Mouse (Mus musculus) heart, embryonic 11.5 days (tissue): ENCODE data around the gene Hcls1. TPM values are rescaled to one million over a fixed set of nuclear protein-coding genes. Genes with fewer than 3 reads are reported as not detected.

Experiments used
- ATAC-seq: fragments of 200-750 bp; cut with Nextera tagmentation; replicated peaks from 2 replicates; pipeline ENCODE4 v1.8.0; 2017; ENCODE audit warnings: moderate library complexity; ENCODE audit not compliant: insufficient number of reproducible peaks, low FRiP score, low TSS enrichment
- H3K27ac ChIP-seq: fragments of 300-500 bp; sonication (generic); 2 replicates; pipeline ENCODE4 v1.5.1; 2014; ENCODE audit warnings: mild to moderate bottlenecking, low read depth, low read length
- H3K27me3 ChIP-seq: fragments of 300-500 bp; sonication (generic); 2 replicates; pipeline ENCODE4 v1.6.1; 2014; ENCODE audit warnings: mild to moderate bottlenecking, low read length, mixed read lengths; ENCODE audit not compliant: control insufficient read depth, insufficient read depth
- H3K36me3 ChIP-seq: fragments of 300-500 bp; sonication (generic); 2 replicates; pipeline ENCODE4 v1.6.1; 2014; ENCODE audit warnings: mild to moderate bottlenecking, low read length, moderate library complexity, mixed read lengths; ENCODE audit not compliant: control insufficient read depth, insufficient read depth
- H3K4me1 ChIP-seq: fragments of 300-500 bp; sonication (generic); 2 replicates; pipeline ENCODE4 v1.6.1; 2014; ENCODE audit warnings: low read length; ENCODE audit not compliant: control insufficient read depth, insufficient read depth
- H3K4me2 ChIP-seq: fragments of 300-500 bp; sonication (generic); 2 replicates; pipeline ENCODE4 v1.6.1; 2014; ENCODE audit warnings: mild to moderate bottlenecking, moderate library complexity
- H3K4me3 ChIP-seq: fragments of 300-500 bp; sonication (generic); 2 replicates; pipeline ENCODE4 v1.5.1; 2014; ENCODE audit warnings: low read depth, low read length
- H3K9ac ChIP-seq: fragments of 300-500 bp; sonication (generic); 2 replicates; pipeline ENCODE4 v1.6.1; 2014; ENCODE audit warnings: mild to moderate bottlenecking, low read depth, low read length, moderate library complexity
- H3K9me3 ChIP-seq: fragments of 300-500 bp; sonication (generic); replicated peaks from 2 replicates; pipeline ENCODE4 v1.6.1; 2016; ENCODE audit warnings: low read length; ENCODE audit not compliant: control insufficient read depth
- WGBS: fragments of 180-500 bp; shearing (Covaris S2); extraction: QIAGEN DNeasy Blood & Tissue Kit; methylation state at CpG from one replicate; pipeline ENCODE4 v1.1.7; 2014; ENCODE audit not compliant: insufficient replicate concordance; 5-methylcytosine and 5-hydroxymethylcytosine counted together
- polyA plus RNA-seq: library from polyadenylated mRNA; unstranded; fragments of >200 nt; fragmentation: Nextera tagmentation; extraction: Ambion mirVana; gene quantifications from 2 replicates; pipeline ENCODE4 v1.2.1, GENCODE M21; 2014

The Hcls1 gene
- polyA plus RNA-seq, 1 experiment from 2014 or later = 1.5 TPM

- Histone ChIP-seq H3K36me3 (peaks cover 28% of the 10 kb centered on the region), H3K9ac (no peak overlapping the region), H3K27ac (no peak overlapping the region), H3K4me3 (no peak overlapping the region), H3K4me1 (no peaks in the 10 kb centered on the region), H3K27me3 (no peaks in the 10 kb centered on the region), H3K4me2 (no peak overlapping the region), H3K9me3 (no peaks in the 10 kb centered on the region)
- 88% methylated on average over 10 of the region's 10 CpGs for whole genome bisulfite sequencing
- ATAC-seq = no peak
These were observed 8.0 kb upstream of the Hcls1 start for GRCm38 (mm10) chr16:36926514-36927447.

- H3K4me2 ChIP-seq = no peak overlapping the region
- no peak overlapping the region for H3K9ac ChIP-seq
- H3K36me3 ChIP-seq = peaks cover 31% of the 10 kb centered on the region
- no peak overlapping the region for H3K4me3 ChIP-seq
- H3K9me3 ChIP-seq = no peaks in the 10 kb centered on the region
- no peaks in the 10 kb centered on the region for H3K4me1 ChIP-seq
- H3K27me3 ChIP-seq = no peaks in the 10 kb centered on the region
- no peak for ATAC-seq
- H3K27ac ChIP-seq = no peak overlapping the region
- WGBS = 85% methylated on average over 10 of the region's 10 CpGs
These were observed 7.2 kb upstream of the Hcls1 start for GRCm38 (mm10) chr16:36927495-36928105.

GRCm38 (mm10) chr16:36928106-36928500 lies 6.7 kb upstream of the Hcls1 start:
- H3K27me3 ChIP-seq = no peaks in the 10 kb centered on the region
- no peak overlapping the region for H3K27ac ChIP-seq
- H3K4me1 ChIP-seq = no peaks in the 10 kb centered on the region
- ATAC-seq = no peak
- peaks cover 32% of the 10 kb centered on the region for H3K36me3 ChIP-seq
- H3K9ac ChIP-seq = no peak overlapping the region
- no peaks in the 10 kb centered on the region for H3K9me3 ChIP-seq
- no peak overlapping the region for H3K4me3 ChIP-seq
- 85% methylated on average over 8 of the region's 8 CpGs for WGBS
- no peak overlapping the region for H3K4me2 ChIP-seq

GRCm38 (mm10) chr16:36929216-36929615 lies 5.6 kb upstream of the Hcls1 start:
- Histone ChIP-seq H3K27ac (no peak overlapping the region), H3K27me3 (no peaks in the 10 kb centered on the region), H3K9me3 (no peaks in the 10 kb centered on the region), H3K9ac (no peak overlapping the region), H3K4me1 (no peaks in the 10 kb centered on the region), H3K4me3 (no peak overlapping the region), H3K36me3 (peaks cover 30% of the 10 kb centered on the region), H3K4me2 (no peak overlapping the region)
- WGBS = 93% methylated on average over 7 of the region's 7 CpGs
- ATAC-seq = no peak

GRCm38 (mm10) chr16:36930231-36931136 lies 4.3 kb upstream of the Hcls1 start:
- no peaks in the 10 kb centered on the region for H3K27me3 ChIP-seq
- H3K4me2 ChIP-seq = no peak overlapping the region
- no peak overlapping the region for H3K27ac ChIP-seq
- ATAC-seq = no peak
- H3K4me3 ChIP-seq = no peak overlapping the region
- no peak overlapping the region for H3K9ac ChIP-seq
- H3K4me1 ChIP-seq = no peaks in the 10 kb centered on the region
- WGBS = 57% methylated on average over 11 of the region's 11 CpGs
- H3K9me3 ChIP-seq = no peaks in the 10 kb centered on the region
- H3K36me3 ChIP-seq = peaks cover 30% of the 10 kb centered on the region

GRCm38 (mm10) chr16:36931381-36931780 lies 3.4 kb upstream of the Hcls1 start:
- Histone ChIP-seq H3K4me1 (no peaks in the 10 kb centered on the region), H3K9ac (no peak overlapping the region), H3K4me3 (no peak overlapping the region), H3K9me3 (no peaks in the 10 kb centered on the region), H3K4me2 (no peak overlapping the region), H3K36me3 (peaks cover 23% of the 10 kb centered on the region), H3K27ac (no peak overlapping the region), H3K27me3 (no peaks in the 10 kb centered on the region)
- no peak for ATAC-seq
- 81% methylated on average over 10 of the region's 10 CpGs for WGBS

- H3K9ac ChIP-seq = no peak overlapping the region
- H3K4me1 ChIP-seq = no peaks in the 10 kb centered on the region
- H3K4me2 ChIP-seq = no peak overlapping the region
- no peak overlapping the region for H3K4me3 ChIP-seq
- no peak for ATAC-seq
- 83% methylated on average over 3 of the region's 3 CpGs for WGBS
- H3K27ac ChIP-seq = no peak overlapping the region
- H3K9me3 ChIP-seq = no peaks in the 10 kb centered on the region
- no peaks in the 10 kb centered on the region for H3K27me3 ChIP-seq
- peaks cover 20% of the 10 kb centered on the region for H3K36me3 ChIP-seq
These were observed 2.8 kb upstream of the Hcls1 start for GRCm38 (mm10) chr16:36931976-36932375.

GRCm38 (mm10) chr16:36932546-36932945 lies 2.2 kb upstream of the Hcls1 start:
- Histone ChIP-seq H3K9ac (no peak overlapping the region), H3K4me2 (no peak overlapping the region), H3K36me3 (peaks cover 18% of the 10 kb centered on the region), H3K27ac (no peak overlapping the region), H3K4me3 (no peak overlapping the region), H3K4me1 (no peaks in the 10 kb centered on the region), H3K27me3 (no peaks in the 10 kb centered on the region), H3K9me3 (no peaks in the 10 kb centered on the region)
- ATAC-seq = no peak
- WGBS = 88% methylated on average over 6 of the region's 6 CpGs
